Mouse (Mus musculus) layer of hippocampus, adult 18-20 months (tissue): ENCODE data around the gene Bcar3. TPM values are rescaled to one million over a fixed set of nuclear protein-coding genes. Genes with fewer than 3 reads are reported as not detected.
"Not testable (repeated sequence)": the region's sequence is repeated elsewhere in the genome, so short reads cannot be mapped to it uniquely, and the experiment has no call there.

Experiments used
- DNase-seq, 2 experiments: peaks; one replicate each; pipeline ENCODE4 v3.0.0; 2022; ENCODE audit warnings: low spot score in 2 of 2
- total RNA-seq, 2 experiments: library from RNA; stranded (reverse); gene quantifications; 2 replicates each; pipeline ENCODE4 v1.2.3; 2021

Gene Bcar3
- total RNA-seq, 2 experiments from 2014 or later = 8.8 to 9.8 TPM

- DNase-seq = no peak
Measured at GRCm38 (mm10) chr3:122378634-122379033, 84.7 kb downstream of the Bcar3 start.

- DNase-seq = no peak
Measured at GRCm38 (mm10) chr3:122380776-122381175, 86.8 kb downstream of the Bcar3 start.

GRCm38 (mm10) chr3:122381591-122381990 is 87.7 kb downstream of the Bcar3 start:
- DNase-seq = no peak

GRCm38 (mm10) chr3:122386444-122386843 is 92.5 kb downstream of the Bcar3 start:
- no peak for DNase-seq

GRCm38 (mm10) chr3:122387771-122388170 is 93.8 kb downstream of the Bcar3 start:
- DNase-seq = no peak

- no peak for DNase-seq
Measured at GRCm38 (mm10) chr3:122389972-122390371, 96.0 kb downstream of the Bcar3 start.

- DNase-seq = no peak
Measured at GRCm38 (mm10) chr3:122391098-122391497, 97.2 kb downstream of the Bcar3 start.

- DNase-seq = no peak
Measured at GRCm38 (mm10) chr3:122391816-122392215, 97.9 kb downstream of the Bcar3 start.

GRCm38 (mm10) chr3:122393411-122393810 is 99.5 kb downstream of the Bcar3 start:
- DNase-seq = not testable (repeated sequence)

- no peak for DNase-seq
Measured at GRCm38 (mm10) chr3:122393836-122394374, 100.0 kb downstream of the Bcar3 start.

GRCm38 (mm10) chr3:122396957-122397356 is 103.0 kb downstream of the Bcar3 start:
- no peak for DNase-seq

- no peak for DNase-seq
Measured at GRCm38 (mm10) chr3:122397401-122397800, 103.5 kb downstream of the Bcar3 start.

GRCm38 (mm10) chr3:122401011-122401410 is 107.1 kb downstream of the Bcar3 start:
- no peak for DNase-seq

- DNase-seq = no peak
Measured at GRCm38 (mm10) chr3:122402143-122402542, 108.2 kb downstream of the Bcar3 start.

- no peak for DNase-seq
Measured at GRCm38 (mm10) chr3:122403860-122404557, 110.1 kb downstream of the Bcar3 start.

GRCm38 (mm10) chr3:122405203-122405956 is 111.4 kb downstream of the Bcar3 start:
- no peak for DNase-seq

GRCm38 (mm10) chr3:122406416-122406815 is 112.5 kb downstream of the Bcar3 start:
- DNase-seq = no peak

GRCm38 (mm10) chr3:122407757-122408156 is 113.8 kb downstream of the Bcar3 start:
- DNase-seq = no peak

GRCm38 (mm10) chr3:122408798-122409311 is 114.9 kb downstream of the Bcar3 start:
- DNase-seq = no peak

GRCm38 (mm10) chr3:122411590-122411989 is 117.7 kb downstream of the Bcar3 start:
- DNase-seq = no peak

- DNase-seq = peak in 1 of 2 experiments; percentile 39
Measured at GRCm38 (mm10) chr3:122413729-122414561, 120.0 kb downstream of the Bcar3 start.
